Mouse (Mus musculus) adrenal gland, adult (tissue): ENCODE results near the gene Gopc.
"Not testable (repeated sequence)": the region's sequence is repeated elsewhere in the genome, so short reads cannot be mapped to it uniquely, and the experiment has no call there.

Source experiments
- DNase-seq, 2 experiments: peaks; one replicate each; pipeline ENCODE4 v3.0.0; 2022 to 2023; ENCODE audit warnings: low spot score in 1 of 2; ENCODE audit not compliant: inconsistent age in 2 of 2

The Gopc gene

GRCm38 (mm10) chr10:52302271-52302670 lies 79.7 kb downstream of the Gopc start:
- no peak for DNase-seq

DNA sequence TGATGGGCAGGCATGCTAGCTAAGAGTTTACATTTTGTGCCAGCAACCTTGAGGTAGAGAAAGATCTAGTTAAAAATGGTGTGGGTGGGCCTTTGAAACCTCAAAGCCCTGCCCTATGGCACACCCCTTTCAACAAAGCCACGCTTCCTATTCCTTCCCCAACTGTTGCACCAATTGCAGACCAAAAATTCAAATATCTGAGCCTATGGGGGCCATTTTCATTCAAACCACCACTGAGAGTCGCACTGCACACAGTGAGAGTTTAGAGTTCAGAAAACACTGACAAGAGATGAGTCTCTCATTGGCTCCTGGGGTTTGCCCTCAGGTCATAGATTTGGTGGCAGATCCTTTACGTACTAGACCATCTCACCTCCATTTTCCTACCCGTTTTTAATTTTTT lies 80.2 kb downstream of the Gopc start:
- DNase-seq = no peak

- DNase-seq = not testable (repeated sequence)
Observed at GRCm38 (mm10) chr10:52298568-52298967, 83.4 kb downstream of the Gopc start.

- no peak for DNase-seq
Observed at GRCm38 (mm10) chr10:52295934-52296333, 86.0 kb downstream of the Gopc start.

GRCm38 (mm10) chr10:52293921-52294577 lies 87.9 kb downstream of the Gopc start:
- peak in 1 of 2 experiments; percentile 32 for DNase-seq

DNA sequence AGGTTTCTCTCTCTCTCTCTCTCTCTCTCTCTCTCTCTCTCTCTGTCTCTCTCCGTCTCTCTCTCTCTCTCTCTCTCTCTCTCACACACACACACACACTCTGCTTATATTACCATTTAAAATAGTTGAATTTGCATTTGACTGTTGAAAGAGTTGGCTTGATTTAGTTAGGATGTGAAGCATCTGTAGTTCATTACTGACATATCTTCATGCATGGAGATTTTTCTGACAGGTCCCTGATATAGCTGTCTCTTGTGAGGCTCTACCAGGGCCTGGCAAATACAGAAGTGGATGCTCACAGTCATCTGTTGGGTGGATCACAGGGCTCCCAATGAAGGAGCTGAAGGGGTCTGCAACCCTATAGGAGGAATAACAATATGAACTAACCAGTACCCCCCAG lies 89.5 kb downstream of the Gopc start:
- DNase-seq = not testable (repeated sequence)

DNA sequence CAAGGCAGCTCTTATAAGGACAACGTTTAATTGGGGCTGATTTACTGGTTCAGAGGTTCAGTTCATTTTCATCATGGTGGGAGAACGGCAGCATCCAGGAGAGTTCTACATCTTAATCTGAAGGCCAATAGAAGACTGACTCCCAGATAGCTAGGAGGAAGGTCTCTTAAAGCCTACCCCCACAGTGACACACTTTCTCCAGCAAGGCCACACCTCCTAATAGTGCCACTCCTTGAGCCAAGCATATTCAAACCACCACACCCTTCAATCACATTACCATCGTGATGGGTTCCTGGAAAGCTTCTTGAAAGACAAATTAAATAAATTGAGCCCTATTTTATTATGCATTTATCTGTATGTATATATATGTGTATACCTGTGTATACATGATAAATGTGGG lies 92.7 kb downstream of the Gopc start:
- no peak for DNase-seq

GRCm38 (mm10) chr10:52287852-52288533 lies 93.9 kb downstream of the Gopc start:
- DNase-seq = no peak
